Mouse (Mus musculus) thymus, postnatal 14 days (tissue): Measurements from ENCODE around the gene Hoxc8.
A peak's percentile ranks its signal among the peaks of the same experiment; 100 is the strongest.

Source experiments
- DNase-seq: peaks from one replicate; pipeline ENCODE4 v3.0.0; 2021

The Hoxc8 gene

GRCm38 (mm10) chr15:102965003-102965891, 25.2 kb upstream of the Hoxc8 start:
- no peak for DNase-seq

GRCm38 (mm10) chr15:102965892-102966775, 24.3 kb upstream of the Hoxc8 start:
- DNase-seq, result peak; percentile 62

GRCm38 (mm10) chr15:102966776-102967311, 23.6 kb upstream of the Hoxc8 start, which contains the start of gene Hoxc10:
Gene Hoxc10 (plus strand): TSS chr15:102966796.
- DNase-seq, result no peak

- no peak for DNase-seq
These were observed 23.2 kb upstream of the Hoxc8 start, which contains the start of gene Hoxc5 for GRCm38 (mm10) chr15:102967312-102967510. Gene Hoxc5 (plus strand): TSS chr15:102967443.

- DNase-seq, result no peak
These were observed 22.7 kb upstream of the Hoxc8 start for GRCm38 (mm10) chr15:102967511-102968397.

- no peak for DNase-seq
These were observed 21.1 kb upstream of the Hoxc8 start for GRCm38 (mm10) chr15:102969296-102969695.

- DNase-seq, result no peak
These were observed 19.7 kb upstream of the Hoxc8 start for GRCm38 (mm10) chr15:102970740-102971139.

GRCm38 (mm10) chr15:102972254-102972653, 18.2 kb upstream of the Hoxc8 start:
- DNase-seq, result no peak

- no peak for DNase-seq
These were observed 17.7 kb upstream of the Hoxc8 start for GRCm38 (mm10) chr15:102972753-102973152.

- no peak for DNase-seq
These were observed 15.4 kb upstream of the Hoxc8 start for GRCm38 (mm10) chr15:102975034-102975433.

GRCm38 (mm10) chr15:102975688-102976111, 14.7 kb upstream of the Hoxc8 start:
- DNase-seq, result no peak

GRCm38 (mm10) chr15:102976171-102976570, 14.2 kb upstream of the Hoxc8 start, which contains the start of gene Hoxc9:
Gene Hoxc9 (plus strand): TSS chr15:102976439.
- no peak for DNase-seq

GRCm38 (mm10) chr15:102976631-102977422, 13.6 kb upstream of the Hoxc8 start:
- DNase-seq, result no peak

GRCm38 (mm10) chr15:102977423-102977974, 12.9 kb upstream of the Hoxc8 start:
- DNase-seq, result no peak

- DNase-seq, result no peak
These were observed 11.5 kb upstream of the Hoxc8 start for GRCm38 (mm10) chr15:102978615-102979515.

- no peak for DNase-seq
These were observed 10.5 kb upstream of the Hoxc8 start for GRCm38 (mm10) chr15:102979936-102980335.

- DNase-seq, result no peak
These were observed 10.1 kb upstream of the Hoxc8 start for GRCm38 (mm10) chr15:102980352-102980751.

GRCm38 (mm10) chr15:102980912-102981311, 9.5 kb upstream of the Hoxc8 start:
- DNase-seq, result no peak

- DNase-seq, result no peak
These were observed 8.8 kb upstream of the Hoxc8 start for GRCm38 (mm10) chr15:102981379-102982288.
